In the genomic region with DNA sequence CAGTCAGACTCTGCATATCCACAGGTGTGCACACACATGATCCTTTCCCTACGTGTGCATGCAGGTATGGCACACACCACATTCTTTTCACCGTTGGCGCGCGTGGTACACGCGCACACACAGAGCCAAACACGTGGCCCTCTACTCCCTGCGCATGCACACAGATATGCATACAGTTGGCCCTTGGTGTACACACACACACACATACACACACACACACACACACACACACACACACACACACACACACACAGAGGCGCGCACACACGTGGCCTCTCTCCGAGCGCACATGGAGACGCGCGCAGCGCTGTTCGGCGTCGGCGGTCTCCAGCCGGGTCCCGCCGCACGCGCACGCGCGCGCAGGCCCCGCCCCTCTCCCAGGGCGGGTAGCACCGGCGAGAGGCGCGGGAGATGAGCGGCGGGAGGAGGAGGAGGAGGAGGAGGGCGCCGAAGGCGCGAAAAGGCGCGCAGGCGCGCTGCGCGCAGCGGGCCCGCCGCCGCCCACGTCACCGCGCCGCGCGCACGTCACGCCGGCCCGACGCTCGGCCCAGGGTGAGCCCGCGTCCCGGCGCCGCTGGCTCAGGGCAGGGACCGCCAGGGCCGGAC, we compare ENCODE assay signal across 8 mouse cellular contexts. TPM values are rescaled to one million over a fixed set of nuclear protein-coding genes. Genes with fewer than 3 reads are reported as not detected.
DNase-seq lines count a peak whose midpoint lies in the region; ATAC-seq and TF ChIP-seq lines count a peak whose summit lies in the region.

Tfdp1 (plus strand) TSS at position 497 of the 606 bp plus-strand sequence.

- no peak for TF ChIP-seq CTCF in MEL (IDR thresholded peaks at IDR 0.05 in 2 of 3, conservative IDR thresholded peaks at IDR 0.05 in 1 of 3; ENCODE audit: control insufficient read depth in 1 of 3, insufficient read depth in 1 of 3, low read depth in 2 of 3, low read length in 3 of 3, poor library complexity in 1 of 3, severe bottlenecking in 1 of 3)
- TF ChIP-seq CTCF in cerebellum, adult 2 months (IDR thresholded peaks at IDR 0.05; ENCODE audit: borderline replicate concordance, insufficient read depth, low read depth, low read length), result no peak

- H3K27ac ChIP-seq in MEL (ENCODE audit: control insufficient read depth, low read depth, low read length), result peak within 1 kb of the TSS; percentile 76
- 0 out of 2 replicates have a peak within 1 kb of the TSS, but pooled peaks have one; percentile 24 for H3K27ac ChIP-seq in cerebellum, adult 2 months (ENCODE audit: insufficient read depth, low read length)
- peak within 1 kb of the TSS; percentile 74 for H3K27ac ChIP-seq in lung, embryonic 16.5 days (ENCODE audit: low read length)

- H3K27me3 ChIP-seq in MEL (ENCODE audit: control insufficient read depth in 1 of 2, insufficient read depth in 2 of 2, low read length in 2 of 2), result no peaks in the 10 kb centered on the region
- no peaks in the 10 kb centered on the region for H3K27me3 ChIP-seq in cerebellum, adult 2 months (ENCODE audit: control insufficient read depth, insufficient read depth, low read length)
- H3K27me3 ChIP-seq in lung, embryonic 16.5 days (ENCODE audit: control insufficient read depth, insufficient read depth, low read depth, low read length), result no peaks in the 10 kb centered on the region

- DNase-seq in MEL (ENCODE audit: low read depth, low spot score), result peak; percentile 94
- DNase-seq in cerebellum, adult 2 months, result peak; percentile 84 to 88
- peak; percentile 93 for DNase-seq in forelimb bud, embryonic 11.5 days (ENCODE audit: low read depth, low spot score)
- DNase-seq in layer of hippocampus, adult 9-10 months (ENCODE audit: low spot score), result peak; percentile 18
- peak; percentile 23 for DNase-seq in ovary, postnatal 10 days (ENCODE audit: low spot score)
- DNase-seq in thymus, postnatal 10 days (ENCODE audit: low spot score in 2 of 2), result peak; percentile 82 to 86

- peaks cover 45% of the 10 kb centered on the region for H3K79me2 ChIP-seq in MEL (ENCODE audit: control insufficient read depth, insufficient read depth, low read length, poor library complexity)

- no peak for TF ChIP-seq RAD21 in MEL (IDR thresholded peaks at IDR 0.05; ENCODE audit: low read depth, low read length)

- H3K36me3 ChIP-seq in MEL (ENCODE audit: control insufficient read depth in 1 of 2, insufficient read depth in 2 of 2, low read length in 2 of 2), result peaks cover 9 to 43% of the 10 kb centered on the region in 2 experiments
- peaks cover 10% of the 10 kb centered on the region; the same call in 1 of the 2 replicates for H3K36me3 ChIP-seq in lung, embryonic 16.5 days (ENCODE audit: control insufficient read depth, insufficient read depth, low read length)

- 0 out of 4 replicates have a peak, but pooled peaks of 1 of the 2 experiments have one; percentile 6 for TF ChIP-seq EP300 in MEL (IDR thresholded peaks at IDR 0.05; ENCODE audit: low read depth in 1 of 2, low read length in 2 of 2)

- ATAC-seq in hematopoietic stem cell, adult 5-6 weeks (replicated peaks in 1 of 2; ENCODE audit: insufficient read depth in 1 of 2, low FRiP score in 2 of 2, low TSS enrichment in 1 of 2, low read depth in 1 of 2, poor library complexity in 2 of 2, severe bottlenecking in 2 of 2), result peak; percentile 53 to 61
- peak; percentile 94 for ATAC-seq in lung, embryonic 16.5 days (ENCODE audit: low read depth)

- peak within 1 kb of the TSS; percentile 80 to 93 for H3K4me3 ChIP-seq in MEL (ENCODE audit: control insufficient read depth in 1 of 2, insufficient read depth in 1 of 2, low read depth in 2 of 2, low read length in 2 of 2)
- peak within 1 kb of the TSS; percentile 74 for H3K4me3 ChIP-seq in cerebellum, adult 2 months (replicated peaks; ENCODE audit: insufficient read depth, low read depth, low read length)
- peak within 1 kb of the TSS; percentile 75 for H3K4me3 ChIP-seq in lung, embryonic 16.5 days (ENCODE audit: low read length)

- TF ChIP-seq POLR2A in MEL (IDR thresholded peaks at IDR 0.05; ENCODE audit: control insufficient read depth in 1 of 2, insufficient read depth in 1 of 2, low read depth in 1 of 2, low read length in 2 of 2, poor library complexity in 1 of 2), result peak; percentile 79 to 83; a peak in 3 of 4 replicates
- TF ChIP-seq POLR2A in cerebellum, adult 2 months (IDR thresholded peaks at IDR 0.05; ENCODE audit: borderline replicate concordance, insufficient read depth, low read length), result peak; percentile 31; the same call in 1 of the 2 replicates

- under 1% methylated on average over 68 of the region's 72 CpGs for WGBS in cerebellum, adult 2 months
- 1% methylated on average over 28 of the region's 72 CpGs for WGBS in lung, embryonic 16.5 days

- no peaks in the 10 kb centered on the region for H3K9me3 ChIP-seq in MEL (replicated peaks; ENCODE audit: insufficient read depth, low read length)
- no peaks in the 10 kb centered on the region for H3K9me3 ChIP-seq in lung, embryonic 16.5 days (ENCODE audit: control insufficient read depth, low read length)

- peak within 1 kb of the TSS; percentile 96 for H3K9ac ChIP-seq in MEL (ENCODE audit: control insufficient read depth, low read depth, low read length, poor library complexity, severe bottlenecking)
- H3K9ac ChIP-seq in lung, embryonic 16.5 days (ENCODE audit: low read length), result peak within 1 kb of the TSS; percentile 82

- peaks cover 6 to 42% of the 10 kb centered on the region in 2 experiments for H3K4me1 ChIP-seq in MEL (ENCODE audit: control insufficient read depth in 1 of 2, insufficient read depth in 2 of 2, low read length in 2 of 2)
- peaks cover 12% of the 10 kb centered on the region for H3K4me1 ChIP-seq in cerebellum, adult 2 months (ENCODE audit: control insufficient read depth, insufficient read depth, low read length)
- H3K4me1 ChIP-seq in lung, embryonic 16.5 days (replicated peaks; ENCODE audit: control insufficient read depth, insufficient read depth, low read length), result peaks cover 15% of the 10 kb centered on the region

- peak within 1 kb of the TSS; percentile 82 for H3K4me2 ChIP-seq in lung, embryonic 16.5 days (ENCODE audit: low read depth, low read length)

TF ChIP-seq in MEL, 35 proteins besides CTCF, POLR2A, EP300 and RAD21 (continues in another document):
- TF ChIP-seq MAFK (IDR thresholded peaks at IDR 0.05; ENCODE audit: borderline replicate concordance, low read depth, low read length) (no peak), MYC (IDR thresholded peaks at IDR 0.05; ENCODE audit: low read depth, low read length) (peak; percentile 99), SIN3A (IDR thresholded peaks at IDR 0.05; ENCODE audit: low read length) (peak; percentile 50; the same call in 1 of the 2 replicates), ZMIZ1 (IDR thresholded peaks at IDR 0.05; ENCODE audit: low read depth, low read length) (no peak), JUND (IDR thresholded peaks at IDR 0.05; ENCODE audit: low read depth, low read length) (no peak), TBP (IDR thresholded peaks at IDR 0.05; ENCODE audit: low read depth, low read length) (0 out of 2 replicates have a peak, but pooled peaks have one; percentile 40), MXI1 (IDR thresholded peaks at IDR 0.05; ENCODE audit: low read depth, low read length) (peak; percentile 95), MAZ (IDR thresholded peaks at IDR 0.05; ENCODE audit: low read depth, low read length) (no peak; the same call in 1 of the 2 replicates), USF2 (IDR thresholded peaks at IDR 0.05; ENCODE audit: borderline replicate concordance in 1 of 2, insufficient read depth in 1 of 2, low read depth in 1 of 2, low read length in 2 of 2) (no peak), MAX (IDR thresholded peaks at IDR 0.05; ENCODE audit: low read length) (peak; percentile 98), CHD1 (IDR thresholded peaks at IDR 0.05; ENCODE audit: low read depth, low read length) (no peak), TAL1 (IDR thresholded peaks at IDR 0.05; ENCODE audit: low read length) (no peak), ZNF384 (IDR thresholded peaks at IDR 0.05; ENCODE audit: low read depth, low read length) (no peak), HCFC1 (IDR thresholded peaks at IDR 0.05; ENCODE audit: low read depth, low read length) (peak; percentile 48; the same call in 1 of the 2 replicates), POLR2AphosphoS5 (IDR thresholded peaks at IDR 0.05; ENCODE audit: borderline replicate concordance, low read depth, low read length) (peak; percentile 81; the same call in 1 of the 2 replicates), CHD2 (IDR thresholded peaks at IDR 0.05; ENCODE audit: low read length) (no peak), GATA1 (IDR thresholded peaks at IDR 0.05; ENCODE audit: low read depth, low read length) (no peak), TCF12 (IDR thresholded peaks at IDR 0.05; ENCODE audit: low read depth, low read length) (no peak), NELFE (IDR thresholded peaks at IDR 0.05; ENCODE audit: low read depth, low read length) (peak; percentile 56), USF1 (IDR thresholded peaks at IDR 0.05; ENCODE audit: low read depth, low read length) (peak; percentile 79), MYB (IDR thresholded peaks at IDR 0.05; ENCODE audit: low read depth, low read length) (no peak), SMC3 (IDR thresholded peaks at IDR 0.05; ENCODE audit: low read depth, low read length) (no peak), UBTF (IDR thresholded peaks at IDR 0.05; ENCODE audit: borderline replicate concordance, insufficient read depth, low read depth, low read length) (no peak), E2F4 (IDR thresholded peaks at IDR 0.05; ENCODE audit: borderline replicate concordance, low read depth, low read length) (peak; percentile 94; the same call in 1 of the 2 replicates), ZC3H11A (IDR thresholded peaks at IDR 0.05; ENCODE audit: low read depth, low read length) (no peak), RCOR1 (IDR thresholded peaks at IDR 0.05; ENCODE audit: low read depth, low read length) (no peak), ETS1 (IDR thresholded peaks at IDR 0.05; ENCODE audit: low read depth, low read length) (no peak), KAT2A (conservative IDR thresholded peaks at IDR 0.05; ENCODE audit: low read depth, low read length) (no peak; the same call in 1 of the 2 replicates), POLR2AphosphoS2 (IDR thresholded peaks at IDR 0.05; ENCODE audit: low read length) (peak; percentile 43; the same call in 1 of the 2 replicates), ELF1 (IDR thresholded peaks at IDR 0.05; ENCODE audit: low read depth, low read length) (no peak), GABPA (IDR thresholded peaks at IDR 0.05; ENCODE audit: low read depth, low read length) (no peak), ZKSCAN1 (IDR thresholded peaks at IDR 0.05; ENCODE audit: low read depth, low read length) (no peak)

RNA-seq across cellular contexts. Expression of gene Tfdp1, which starts in this region (rescaled TPM):
- total RNA-seq in MEL (2012; rRNA removed), result 214 and 256 TPM in 2 replicates
- 100 to 1,000 TPM; 143 to 331 TPM for polyA plus RNA-seq in MEL (2012; ENCODE audit: insufficient read depth in 1 of 2, insufficient read length in 2 of 2, low read depth in 1 of 2, low replicate concordance in 2 of 2, missing spikeins in 1 of 2)
- 72.1 and 74.7 TPM in 2 replicates for polyA plus RNA-seq in cerebellum, adult 2 months (2012; rRNA removed)
- total RNA-seq in hematopoietic stem cell, adult 5-6 weeks (2017), result 110 and 129 TPM in 2 replicates
- 144 and 155 TPM in 2 replicates for polyA plus RNA-seq in lung, embryonic 16.5 days (2015; fragmentation: Nextera tagmentation; extraction: Ambion mirVana)

Comparison
In these comparisons a context has a peak if more than half of its experiments do, and no peak if none do; other contexts are left out.
1. Peak in every context shown above with its lines: DNase-seq, ATAC-seq, H3K4me3 ChIP-seq and H3K27ac ChIP-seq.
2. DNase-seq: peak in every context shown above with its lines; median percentile 94 in MEL; 93 in forelimb bud, embryonic 11.5 days; 86 in cerebellum, adult 2 months; 84 in thymus, postnatal 10 days; 23 in ovary, postnatal 10 days; 18 in layer of hippocampus, adult 9-10 months.
3. H3K27ac ChIP-seq: peak in every context shown above with its lines; median percentile 76 in MEL; 74 in lung, embryonic 16.5 days; 24 in cerebellum, adult 2 months.